Mouse (Mus musculus) kidney, adult 2 months (tissue): Measurements from ENCODE around the gene Icos.

Experiments used
- CTCF ChIP-seq: fragments of 200-500 bp; conservative IDR thresholded peaks from 2 replicates; pipeline ENCODE4 v1.5.1; 2011; ENCODE audit warnings: low read depth, mild to moderate bottlenecking, control low read depth, low read length, moderate library complexity, mixed read lengths; ENCODE audit not compliant: insufficient read depth, insufficient read length
- POLR2A ChIP-seq: fragments of 200-500 bp; IDR thresholded peaks from one replicate; pipeline ENCODE4 v1.6.1; 2011; ENCODE audit warnings: low read depth, low read length, control low read depth

GRCm38 (mm10) chr1:60975646-60976294 is 2.0 kb upstream of the Icos start:
- TF ChIP-seq CTCF (no peak), POLR2A (no peak)
